Mouse (Mus musculus): ENCODE results near the gene Arid5b. TPM values are rescaled to one million over a fixed set of nuclear protein-coding genes. Genes with fewer than 3 reads are reported as not detected.

The Arid5b gene
- total RNA-seq (2014; rRNA removed) (12.9 and 13.6 TPM in 2 replicates), polyA plus RNA-seq (2015; fragmentation: Nextera tagmentation; extraction: Ambion mirVana) (10.6 and 13.3 TPM in 2 replicates)

DNA sequence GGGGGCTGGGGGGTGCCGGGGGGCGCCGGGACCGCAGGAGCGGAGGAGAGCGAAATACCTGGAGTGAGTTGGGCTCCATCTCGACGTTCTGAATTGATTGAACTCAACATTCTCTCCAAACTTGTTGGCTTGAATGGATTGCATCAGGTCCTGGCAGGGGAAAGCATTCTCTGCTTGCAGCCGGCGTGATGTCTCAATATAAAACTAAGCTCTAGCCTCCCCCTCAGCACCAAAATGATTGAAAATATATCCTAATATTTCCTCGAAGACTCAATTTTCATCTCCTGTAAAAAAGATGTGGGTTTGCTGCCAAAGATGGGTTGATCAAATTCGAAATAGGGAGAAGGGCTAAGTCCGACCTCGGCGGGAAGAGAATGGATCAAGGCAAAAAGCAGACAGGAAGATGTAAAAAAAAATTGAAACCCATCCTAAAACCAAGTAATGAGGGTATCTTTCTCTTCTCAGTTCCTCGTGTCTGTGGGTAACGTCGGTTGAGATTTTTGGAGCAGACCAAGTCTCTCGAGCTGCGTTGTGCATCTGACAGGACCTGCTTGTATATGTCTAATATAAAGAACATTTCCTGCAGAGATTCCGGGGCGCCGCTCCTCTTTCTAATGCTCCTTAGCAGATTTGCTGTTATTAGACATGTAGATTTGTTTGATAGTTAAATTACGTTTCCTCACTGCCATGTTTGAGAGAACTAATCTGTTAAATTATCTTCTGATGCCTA lies at the start of gene Arid5b:
Arid5b (minus strand) TSS at position 109 of the 730 bp plus-strand sequence.
- no peaks in the 10 kb centered on the region; the same call in 1 of the 2 replicates for H3K4me1 ChIP-seq (ENCODE audit: insufficient read depth, low read length)
- H3K27me3 ChIP-seq (ENCODE audit: insufficient read depth, low read length): no peaks in the 10 kb centered on the region
- no peak for TF ChIP-seq CTCF (IDR thresholded peaks at IDR 0.05)
- no peaks in the 10 kb centered on the region for H3K36me3 ChIP-seq (ENCODE audit: insufficient read depth, low read length)
- H3K9ac ChIP-seq (replicated peaks; ENCODE audit: low read length, poor library complexity, severe bottlenecking): peak within 1 kb of the TSS; percentile 70
- peak within 1 kb of the TSS; percentile 83 for H3K4me2 ChIP-seq (ENCODE audit: low read depth, low read length, poor library complexity, severe bottlenecking)
- no peak for ATAC-seq (ENCODE audit: low FRiP score)
- WGBS: 0% methylated on average over 24 of the region's 24 CpGs
- no peaks in the 10 kb centered on the region for H3K9me3 ChIP-seq (ENCODE audit: low read length)
- peak within 1 kb of the TSS; percentile 93 for H3K27ac ChIP-seq (ENCODE audit: low read depth, low read length)
- peak within 1 kb of the TSS; percentile 61 for H3K4me3 ChIP-seq (ENCODE audit: low read depth, low read length)
- DNase-seq (ENCODE audit: low spot score): peak; percentile 82

- H3K27me3 ChIP-seq (ENCODE audit: insufficient read depth, low read length): no peaks in the 10 kb centered on the region
- no peak for TF ChIP-seq CTCF (IDR thresholded peaks at IDR 0.05)
- ATAC-seq (ENCODE audit: low FRiP score) (no peak), DNase-seq (ENCODE audit: low spot score) (no peak)
- no peak overlapping the region for H3K4me3 ChIP-seq (ENCODE audit: low read depth, low read length)
- no peak overlapping the region for H3K4me2 ChIP-seq (ENCODE audit: low read depth, low read length, poor library complexity, severe bottlenecking)
- no peak overlapping the region for H3K27ac ChIP-seq (ENCODE audit: low read depth, low read length)
- H3K9ac ChIP-seq (replicated peaks; ENCODE audit: low read length, poor library complexity, severe bottlenecking): no peak overlapping the region
- H3K4me1 ChIP-seq (ENCODE audit: insufficient read depth, low read length): no peaks in the 10 kb centered on the region
- 88% methylated on average over 6 of the region's 6 CpGs for WGBS
- no peaks in the 10 kb centered on the region for H3K36me3 ChIP-seq (ENCODE audit: insufficient read depth, low read length)
- no peaks in the 10 kb centered on the region for H3K9me3 ChIP-seq (ENCODE audit: low read length)
Measured at GRCm38 (mm10) chr10:68325378-68325777, 46.8 kb upstream of the Arid5b start.

DNA sequence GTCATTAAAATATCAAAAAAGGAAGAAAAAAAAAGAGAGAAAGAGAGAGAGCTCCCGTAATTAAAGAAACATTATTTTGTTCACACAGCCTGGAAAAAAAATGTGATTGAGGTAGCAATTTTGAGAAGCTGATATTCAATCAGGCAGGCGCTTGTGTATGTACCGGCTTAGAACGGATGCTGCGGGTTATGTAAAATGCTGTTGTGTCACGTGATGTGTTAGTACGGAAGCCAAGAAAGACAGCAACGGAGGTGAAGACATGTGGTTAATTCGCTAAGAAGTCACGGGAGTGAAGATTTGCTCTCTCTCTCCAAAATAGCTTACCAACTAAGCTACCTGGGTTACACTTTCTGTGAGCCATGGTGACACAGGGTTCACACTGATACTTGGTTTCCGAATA lies 45.5 kb upstream of the Arid5b start:
- H3K27ac ChIP-seq (ENCODE audit: low read depth, low read length): no peak overlapping the region
- DNase-seq (ENCODE audit: low spot score): peak; percentile 13

GRCm38 (mm10) chr10:68323167-68323566 lies 44.6 kb upstream of the Arid5b start:
- Histone ChIP-seq H3K4me3 (ENCODE audit: low read depth, low read length) (no peak overlapping the region), H3K36me3 (ENCODE audit: insufficient read depth, low read length) (no peaks in the 10 kb centered on the region), H3K4me2 (ENCODE audit: low read depth, low read length, poor library complexity, severe bottlenecking) (no peak overlapping the region), H3K9me3 (ENCODE audit: low read length) (no peaks in the 10 kb centered on the region), H3K27me3 (ENCODE audit: insufficient read depth, low read length) (no peaks in the 10 kb centered on the region), H3K4me1 (ENCODE audit: insufficient read depth, low read length) (no peaks in the 10 kb centered on the region; the same call in 1 of the 2 replicates), H3K27ac (ENCODE audit: low read depth, low read length) (no peak overlapping the region), H3K9ac (replicated peaks; ENCODE audit: low read length, poor library complexity, severe bottlenecking) (no peak overlapping the region)
- 82% methylated on average over 3 of the region's 3 CpGs for WGBS
- no peak for TF ChIP-seq CTCF (IDR thresholded peaks at IDR 0.05)
- ATAC-seq (ENCODE audit: low FRiP score) (no peak), DNase-seq (ENCODE audit: low spot score) (no peak)

More for the DNA sequence above, 45.5 kb upstream of the Arid5b start:
- TF ChIP-seq CTCF (IDR thresholded peaks at IDR 0.05): no peak
- H3K4me2 ChIP-seq (ENCODE audit: low read depth, low read length, poor library complexity, severe bottlenecking): peak overlapping the region; percentile 32
- no peaks in the 10 kb centered on the region; the same call in 1 of the 2 replicates for H3K4me1 ChIP-seq (ENCODE audit: insufficient read depth, low read length)
- ATAC-seq (ENCODE audit: low FRiP score): no peak
- no peaks in the 10 kb centered on the region for H3K36me3 ChIP-seq (ENCODE audit: insufficient read depth, low read length)
- 38% methylated on average over 11 of the region's 11 CpGs for WGBS
- no peaks in the 10 kb centered on the region for H3K9me3 ChIP-seq (ENCODE audit: low read length)
- H3K4me3 ChIP-seq (ENCODE audit: low read depth, low read length): peak overlapping the region; percentile 8; the same call in 1 of the 2 replicates
- H3K9ac ChIP-seq (replicated peaks; ENCODE audit: low read length, poor library complexity, severe bottlenecking): no peak overlapping the region
- H3K27me3 ChIP-seq (ENCODE audit: insufficient read depth, low read length): no peaks in the 10 kb centered on the region

DNA sequence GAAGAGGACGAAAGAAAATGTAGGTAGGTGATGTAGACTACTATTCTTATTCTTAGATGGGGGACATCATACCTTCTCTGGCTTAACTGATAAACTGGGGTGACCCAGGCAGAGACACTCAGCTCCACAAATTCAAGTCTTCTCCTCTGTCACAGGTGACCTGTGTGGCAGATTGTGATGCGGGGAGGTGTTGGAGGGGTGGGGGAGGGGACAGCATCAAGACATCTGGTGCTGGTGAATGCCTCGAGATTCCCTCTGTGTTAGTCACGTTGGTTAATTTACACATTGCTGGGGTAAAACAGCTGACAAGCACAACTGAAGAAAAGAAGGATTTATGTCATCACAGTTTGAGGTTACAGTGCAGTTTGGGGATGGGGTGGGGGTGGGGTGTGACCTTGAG lies 42.4 kb upstream of the Arid5b start:
- Histone ChIP-seq H3K4me1 (ENCODE audit: insufficient read depth, low read length) (no peaks in the 10 kb centered on the region; the same call in 1 of the 2 replicates), H3K27ac (ENCODE audit: low read depth, low read length) (no peak overlapping the region), H3K9ac (replicated peaks; ENCODE audit: low read length, poor library complexity, severe bottlenecking) (no peak overlapping the region), H3K4me2 (ENCODE audit: low read depth, low read length, poor library complexity, severe bottlenecking) (no peak overlapping the region), H3K36me3 (ENCODE audit: insufficient read depth, low read length) (no peaks in the 10 kb centered on the region), H3K4me3 (ENCODE audit: low read depth, low read length) (no peak overlapping the region), H3K27me3 (ENCODE audit: insufficient read depth, low read length) (no peaks in the 10 kb centered on the region), H3K9me3 (ENCODE audit: low read length) (no peaks in the 10 kb centered on the region)
- DNase-seq (ENCODE audit: low spot score) (no peak), ATAC-seq (ENCODE audit: low FRiP score) (no peak)
- WGBS: 83% methylated on average over 4 of the region's 4 CpGs
- no peak for TF ChIP-seq CTCF (IDR thresholded peaks at IDR 0.05)

GRCm38 (mm10) chr10:68320496-68320895 lies 42.0 kb upstream of the Arid5b start:
- Histone ChIP-seq H3K27ac (ENCODE audit: low read depth, low read length) (no peak overlapping the region), H3K9ac (replicated peaks; ENCODE audit: low read length, poor library complexity, severe bottlenecking) (no peak overlapping the region), H3K9me3 (ENCODE audit: low read length) (no peaks in the 10 kb centered on the region), H3K4me3 (ENCODE audit: low read depth, low read length) (no peak overlapping the region), H3K4me1 (ENCODE audit: insufficient read depth, low read length) (no peaks in the 10 kb centered on the region; the same call in 1 of the 2 replicates), H3K36me3 (ENCODE audit: insufficient read depth, low read length) (no peaks in the 10 kb centered on the region), H3K4me2 (ENCODE audit: low read depth, low read length, poor library complexity, severe bottlenecking) (no peak overlapping the region), H3K27me3 (ENCODE audit: insufficient read depth, low read length) (no peaks in the 10 kb centered on the region)
- ATAC-seq (ENCODE audit: low FRiP score) (no peak), DNase-seq (ENCODE audit: low spot score) (no peak)
- 94% methylated on average over 5 of the region's 5 CpGs for WGBS
- TF ChIP-seq CTCF (IDR thresholded peaks at IDR 0.05): no peak
